Mouse (Mus musculus) bone marrow macrophage, adult 2 months (primary cell): Measurements from ENCODE around the gene Ifna11. TPM values are rescaled to one million over a fixed set of nuclear protein-coding genes. Genes with fewer than 3 reads are reported as not detected.

Source experiments
- H3K27ac ChIP-seq: 2 replicates; pipeline ENCODE4 v1.5.1; 2012; ENCODE audit warnings: low read depth, low read length; ENCODE audit not compliant: insufficient read depth
- H3K4me1 ChIP-seq: 2 replicates; pipeline ENCODE4 v1.6.1; 2012; ENCODE audit warnings: low read length; ENCODE audit not compliant: control insufficient read depth, insufficient read depth
- H3K4me3 ChIP-seq: 2 replicates; pipeline ENCODE4 v1.5.1; 2012; ENCODE audit warnings: mild to moderate bottlenecking, low read length, moderate library complexity; ENCODE audit not compliant: insufficient read depth
- CTCF ChIP-seq: IDR thresholded peaks from 2 replicates; pipeline ENCODE4 v1.5.1; 2012; ENCODE audit warnings: low read depth, mild to moderate bottlenecking, low read length, moderate library complexity
- POLR2A ChIP-seq: IDR thresholded peaks from 2 replicates; pipeline ENCODE4 v1.6.1; 2012; ENCODE audit warnings: mild to moderate bottlenecking, low read depth, low read length, borderline replicate concordance
- polyA plus RNA-seq: library from polyadenylated mRNA; stranded (reverse); fragments of >200 nt; gene quantifications from 2 replicates; pipeline ENCODE4 v1.2.4, GENCODE M21; 2012; ENCODE audit not compliant: missing spikeins, insufficient read depth, insufficient read length

Gene Ifna11
- polyA plus RNA-seq, 1 experiment = not detected

GRCm38 (mm10) chr4:88851026-88851763 lies 31.4 kb downstream of the Ifna11 start:
- Histone ChIP-seq H3K4me1 (no peaks in the 10 kb centered on the region), H3K27ac (no peak overlapping the region), H3K4me3 (no peak overlapping the region)
- TF ChIP-seq POLR2A (no peak), CTCF (no peak)

- TF ChIP-seq POLR2A (no peak), CTCF (no peak)
- Histone ChIP-seq H3K4me1 (no peaks in the 10 kb centered on the region), H3K4me3 (no peak overlapping the region), H3K27ac (no peak overlapping the region)
These were observed 39.5 kb downstream of the Ifna11 start for GRCm38 (mm10) chr4:88859214-88859613.

- TF ChIP-seq POLR2A = no peak
- TF ChIP-seq CTCF = no peak
- Histone ChIP-seq H3K4me3 (no peak overlapping the region), H3K4me1 (peaks cover 7% of the 10 kb centered on the region), H3K27ac (no peak overlapping the region)
These were observed 43.5 kb downstream of the Ifna11 start for GRCm38 (mm10) chr4:88863309-88863708.

GRCm38 (mm10) chr4:88864599-88864998 lies 44.8 kb downstream of the Ifna11 start:
- no peak for TF ChIP-seq CTCF
- no peak for TF ChIP-seq POLR2A
- Histone ChIP-seq H3K27ac (no peak overlapping the region), H3K4me3 (peak overlapping the region; percentile 40), H3K4me1 (peaks cover 7% of the 10 kb centered on the region)

GRCm38 (mm10) chr4:88865011-88865569 lies 45.3 kb downstream of the Ifna11 start:
- Histone ChIP-seq H3K4me3 (peak overlapping the region; percentile 23), H3K4me1 (peaks cover 7% of the 10 kb centered on the region), H3K27ac (no peak overlapping the region)
- TF ChIP-seq POLR2A = no peak
- TF ChIP-seq CTCF = no peak

GRCm38 (mm10) chr4:88867366-88867925 lies 47.7 kb downstream of the Ifna11 start:
- peak; percentile 88 for TF ChIP-seq CTCF
- no peak for TF ChIP-seq POLR2A
- Histone ChIP-seq H3K4me3 (no peak overlapping the region), H3K27ac (no peak overlapping the region), H3K4me1 (peaks cover 7% of the 10 kb centered on the region)

GRCm38 (mm10) chr4:88867926-88868911 lies 48.5 kb downstream of the Ifna11 start:
- Histone ChIP-seq H3K27ac (no peak overlapping the region), H3K4me1 (peaks cover 7% of the 10 kb centered on the region), H3K4me3 (peak overlapping the region; percentile 59)
- TF ChIP-seq POLR2A (no peak), CTCF (no peak)

Other genes with a start within 250 kb of the Ifna11 start
- not detected in 2 replicates for gene Ifna14, start 248.2 kb upstream of the Ifna11 start, polyA plus RNA-seq
- gene Ifna9, start 227.6 kb upstream of the Ifna11 start, polyA plus RNA-seq = not detected in 2 replicates
- gene Ifna12, start 216.6 kb upstream of the Ifna11 start, polyA plus RNA-seq = not detected in 2 replicates
- gene C87499, start 185.5 kb upstream of the Ifna11 start, polyA plus RNA-seq = not detected in 2 replicates
- not detected in 2 replicates for gene Ifna13, start 175.5 kb upstream of the Ifna11 start, polyA plus RNA-seq
- gene Ifna16, start 143.0 kb upstream of the Ifna11 start, polyA plus RNA-seq = not detected in 2 replicates
- gene Ifna2, start 136.0 kb upstream of the Ifna11 start, polyA plus RNA-seq = not detected in 2 replicates
- not detected in 2 replicates for gene Ifnab, start 128.6 kb upstream of the Ifna11 start, polyA plus RNA-seq
- gene Gm26566, start 98.2 kb upstream of the Ifna11 start, polyA plus RNA-seq = not detected in 2 replicates
- gene Klhl9, start 97.5 kb upstream of the Ifna11 start, polyA plus RNA-seq = 60.5 and 64.8 TPM in 2 replicates
- gene Gm13271, start 65.1 kb upstream of the Ifna11 start, polyA plus RNA-seq = not detected in 2 replicates
- not detected in 2 replicates for gene Gm13283, start 59.8 kb upstream of the Ifna11 start, polyA plus RNA-seq
- not detected in 2 replicates for gene Gm13290, start 46.1 kb upstream of the Ifna11 start, polyA plus RNA-seq
- gene Gm13289, start 43.0 kb upstream of the Ifna11 start, polyA plus RNA-seq = not detected in 2 replicates
- not detected in 2 replicates for gene Gm13272, start 40.1 kb upstream of the Ifna11 start, polyA plus RNA-seq
- gene Ifnz, start 37.8 kb upstream of the Ifna11 start, polyA plus RNA-seq = not detected in 2 replicates
- gene Gm13276, start 34.2 kb upstream of the Ifna11 start, polyA plus RNA-seq = not detected in 2 replicates
- not detected in 2 replicates for gene Gm13277, start 31.3 kb upstream of the Ifna11 start, polyA plus RNA-seq
- not detected in 2 replicates for gene Gm13278, start 28.4 kb upstream of the Ifna11 start, polyA plus RNA-seq
- not detected in 2 replicates for gene Gm13275, start 25.5 kb upstream of the Ifna11 start, polyA plus RNA-seq
- not detected in 2 replicates for gene Gm13279, start 22.6 kb upstream of the Ifna11 start, polyA plus RNA-seq
- not detected in 2 replicates for gene Gm13285, start 20.3 kb upstream of the Ifna11 start, polyA plus RNA-seq
- not detected in 2 replicates for gene Gm13287, start 16.7 kb upstream of the Ifna11 start, polyA plus RNA-seq
- gene Gm13288, start 14.4 kb upstream of the Ifna11 start, polyA plus RNA-seq = not detected in 2 replicates
- gene Ifna7, start 3.7 kb upstream of the Ifna11 start, polyA plus RNA-seq = not detected in 2 replicates
- gene Ifna6, start 7.5 kb downstream of the Ifna11 start, polyA plus RNA-seq = not detected in 2 replicates
- gene Ifna5, start 15.6 kb downstream of the Ifna11 start, polyA plus RNA-seq = not detected in 2 replicates
- not detected in 2 replicates for gene Ifna4, start 21.9 kb downstream of the Ifna11 start, polyA plus RNA-seq
- gene Ifna1, start 30.1 kb downstream of the Ifna11 start, polyA plus RNA-seq = not detected in 2 replicates
- gene Ifne, start 60.2 kb downstream of the Ifna11 start, polyA plus RNA-seq = not detected in 2 replicates